Mouse (Mus musculus): Measurements from ENCODE around the gene Atxn2. TPM values are rescaled to one million over a fixed set of nuclear protein-coding genes. Genes with fewer than 3 reads are reported as not detected.

Gene Atxn2
- polyA plus RNA-seq, 1 experiment from 2014 or later: 80.6 TPM

GRCm38 (mm10) chr5:121827876-121828275 is 116.7 kb downstream of the Atxn2 start:
- no peak overlapping the region for H3K27ac ChIP-seq (ENCODE audit: low read depth, low read length)
- peaks cover 28% of the 10 kb centered on the region for H3K4me1 ChIP-seq (ENCODE audit: control insufficient read depth, insufficient read depth, low read length)
- peaks cover 2% of the 10 kb centered on the region; the same call in 1 of the 2 replicates for H3K36me3 ChIP-seq (ENCODE audit: control insufficient read depth, insufficient read depth, low read length)
- 88% methylated on average over 4 of the region's 4 CpGs for WGBS (ENCODE audit: insufficient replicate concordance)
- no peak overlapping the region for H3K9ac ChIP-seq (ENCODE audit: low read depth, low read length)
- H3K9me3 ChIP-seq (replicated peaks; ENCODE audit: control insufficient read depth, low read length): no peaks in the 10 kb centered on the region
- peaks cover 6% of the 10 kb centered on the region; the same call in 1 of the 2 replicates for H3K27me3 ChIP-seq (ENCODE audit: control insufficient read depth, insufficient read depth, low read length)
- H3K4me2 ChIP-seq: peak overlapping the region; percentile 67
- no peak overlapping the region for H3K4me3 ChIP-seq (ENCODE audit: low read depth, low read length)
- ATAC-seq (replicated peaks; ENCODE audit: insufficient number of reproducible peaks, low FRiP score, low TSS enrichment): no peak

- Histone ChIP-seq H3K4me1 (ENCODE audit: control insufficient read depth, insufficient read depth, low read length) (peaks cover 32% of the 10 kb centered on the region), H3K27ac (ENCODE audit: low read depth, low read length) (no peak overlapping the region), H3K4me3 (ENCODE audit: low read depth, low read length) (peak overlapping the region; percentile 31), H3K36me3 (ENCODE audit: control insufficient read depth, insufficient read depth, low read length) (peaks cover 2% of the 10 kb centered on the region; the same call in 1 of the 2 replicates), H3K4me2 (peak overlapping the region; percentile 67), H3K9me3 (replicated peaks; ENCODE audit: control insufficient read depth, low read length) (no peaks in the 10 kb centered on the region), H3K9ac (ENCODE audit: low read depth, low read length) (no peak overlapping the region), H3K27me3 (ENCODE audit: control insufficient read depth, insufficient read depth, low read length) (peaks cover 6% of the 10 kb centered on the region; the same call in 1 of the 2 replicates)
- no peak for ATAC-seq (replicated peaks; ENCODE audit: insufficient number of reproducible peaks, low FRiP score, low TSS enrichment)
- 21% methylated on average over 81 of the region's 82 CpGs for WGBS (ENCODE audit: insufficient replicate concordance)
These were observed 117.6 kb downstream of the Atxn2 start for GRCm38 (mm10) chr5:121828491-121829432.

- Histone ChIP-seq H3K27ac (ENCODE audit: low read depth, low read length) (no peak overlapping the region), H3K9ac (ENCODE audit: low read depth, low read length) (no peak overlapping the region), H3K27me3 (ENCODE audit: control insufficient read depth, insufficient read depth, low read length) (peaks cover 6% of the 10 kb centered on the region; the same call in 1 of the 2 replicates), H3K36me3 (ENCODE audit: control insufficient read depth, insufficient read depth, low read length) (peaks cover 2% of the 10 kb centered on the region; the same call in 1 of the 2 replicates), H3K9me3 (replicated peaks; ENCODE audit: control insufficient read depth, low read length) (no peaks in the 10 kb centered on the region), H3K4me3 (ENCODE audit: low read depth, low read length) (no peak overlapping the region), H3K4me1 (ENCODE audit: control insufficient read depth, insufficient read depth, low read length) (peaks cover 44% of the 10 kb centered on the region), H3K4me2 (no peak overlapping the region)
- no peak for ATAC-seq (replicated peaks; ENCODE audit: insufficient number of reproducible peaks, low FRiP score, low TSS enrichment)
- 85% methylated on average over 6 of the region's 6 CpGs for WGBS (ENCODE audit: insufficient replicate concordance)
These were observed 120.0 kb downstream of the Atxn2 start for GRCm38 (mm10) chr5:121831002-121831601.

GRCm38 (mm10) chr5:121832376-121833155 is 121.4 kb downstream of the Atxn2 start:
- 0 out of 2 replicates have a peak overlapping the region, but pooled peaks have one; percentile 46 for H3K27ac ChIP-seq (ENCODE audit: low read depth, low read length)
- no peak overlapping the region for H3K9ac ChIP-seq (ENCODE audit: low read depth, low read length)
- WGBS (ENCODE audit: insufficient replicate concordance): 74% methylated on average over 6 of the region's 6 CpGs

GRCm38 (mm10) chr5:121833159-121833558 is 122.0 kb downstream of the Atxn2 start:
- 85% methylated on average over 2 of the region's 2 CpGs for WGBS (ENCODE audit: insufficient replicate concordance)
- ATAC-seq (replicated peaks; ENCODE audit: insufficient number of reproducible peaks, low FRiP score, low TSS enrichment): no peak
- Histone ChIP-seq H3K36me3 (ENCODE audit: control insufficient read depth, insufficient read depth, low read length) (peaks cover under 1% of the 10 kb centered on the region; the same call in 1 of the 2 replicates), H3K4me3 (ENCODE audit: low read depth, low read length) (peak overlapping the region; percentile 75; the same call in 1 of the 2 replicates), H3K4me1 (ENCODE audit: control insufficient read depth, insufficient read depth, low read length) (peaks cover 52% of the 10 kb centered on the region), H3K9me3 (replicated peaks; ENCODE audit: control insufficient read depth, low read length) (no peaks in the 10 kb centered on the region), H3K27ac (ENCODE audit: low read depth, low read length) (peak overlapping the region; percentile 68), H3K27me3 (ENCODE audit: control insufficient read depth, insufficient read depth, low read length) (peaks cover 6% of the 10 kb centered on the region; the same call in 1 of the 2 replicates), H3K9ac (ENCODE audit: low read depth, low read length) (no peak overlapping the region), H3K4me2 (peak overlapping the region; percentile 98)

More at GRCm38 (mm10) chr5:121832376-121833155, 121.4 kb downstream of the Atxn2 start:
- Histone ChIP-seq H3K4me3 (ENCODE audit: low read depth, low read length) (no peak overlapping the region), H3K36me3 (ENCODE audit: control insufficient read depth, insufficient read depth, low read length) (peaks cover 2% of the 10 kb centered on the region; the same call in 1 of the 2 replicates), H3K4me1 (ENCODE audit: control insufficient read depth, insufficient read depth, low read length) (peaks cover 46% of the 10 kb centered on the region), H3K4me2 (peak overlapping the region; percentile 35), H3K27me3 (ENCODE audit: control insufficient read depth, insufficient read depth, low read length) (peaks cover 6% of the 10 kb centered on the region; the same call in 1 of the 2 replicates), H3K9me3 (replicated peaks; ENCODE audit: control insufficient read depth, low read length) (no peaks in the 10 kb centered on the region)
- ATAC-seq (replicated peaks; ENCODE audit: insufficient number of reproducible peaks, low FRiP score, low TSS enrichment): no peak

- Histone ChIP-seq H3K36me3 (ENCODE audit: control insufficient read depth, insufficient read depth, low read length) (no peaks in the 10 kb centered on the region), H3K27me3 (ENCODE audit: control insufficient read depth, insufficient read depth, low read length) (peaks cover 4% of the 10 kb centered on the region; the same call in 1 of the 2 replicates), H3K4me2 (peak overlapping the region; percentile 98), H3K9ac (ENCODE audit: low read depth, low read length) (peak overlapping the region; percentile 43; the same call in 1 of the 2 replicates), H3K9me3 (replicated peaks; ENCODE audit: control insufficient read depth, low read length) (no peaks in the 10 kb centered on the region), H3K4me1 (ENCODE audit: control insufficient read depth, insufficient read depth, low read length) (peaks cover 52% of the 10 kb centered on the region), H3K4me3 (ENCODE audit: low read depth, low read length) (peak overlapping the region; percentile 75), H3K27ac (ENCODE audit: low read depth, low read length) (peak overlapping the region; percentile 68)
- 31% methylated on average over 10 of the region's 10 CpGs for WGBS (ENCODE audit: insufficient replicate concordance)
- no peak for ATAC-seq (replicated peaks; ENCODE audit: insufficient number of reproducible peaks, low FRiP score, low TSS enrichment)
These were observed 122.6 kb downstream of the Atxn2 start for GRCm38 (mm10) chr5:121833572-121834240.

- Histone ChIP-seq H3K4me2 (peak overlapping the region; percentile 98), H3K36me3 (ENCODE audit: control insufficient read depth, insufficient read depth, low read length) (no peaks in the 10 kb centered on the region), H3K27me3 (ENCODE audit: control insufficient read depth, insufficient read depth, low read length) (peaks cover 4% of the 10 kb centered on the region; the same call in 1 of the 2 replicates), H3K9me3 (replicated peaks; ENCODE audit: control insufficient read depth, low read length) (no peaks in the 10 kb centered on the region), H3K4me3 (ENCODE audit: low read depth, low read length) (peak overlapping the region; percentile 75), H3K27ac (ENCODE audit: low read depth, low read length) (peak overlapping the region; percentile 68; the same call in 1 of the 2 replicates), H3K9ac (ENCODE audit: low read depth, low read length) (peak overlapping the region; percentile 43; the same call in 1 of the 2 replicates), H3K4me1 (ENCODE audit: control insufficient read depth, insufficient read depth, low read length) (peaks cover 49% of the 10 kb centered on the region)
- ATAC-seq (replicated peaks; ENCODE audit: insufficient number of reproducible peaks, low FRiP score, low TSS enrichment): no peak
- 63% methylated on average over 7 of the region's 7 CpGs for WGBS (ENCODE audit: insufficient replicate concordance)
These were observed 123.1 kb downstream of the Atxn2 start for GRCm38 (mm10) chr5:121834241-121834606.
